In genomic region chr12:113360032-113360431, GRCm38 (mm10) we compare ENCODE assay signal across 21 mouse cellular contexts.
"Had no signal": no experiment of that assay in that cellular context is flagged by ENCODE, and none has a peak within 500 bp of the region (broad histone marks: within the 10 kb centered on the region; RNA-seq: fewer than 3 reads in every experiment).

No protein-coding gene starts in this region.

- H3K27ac ChIP-seq: heart, embryonic 10.5 days; hindbrain, embryonic 13.5 days; hindbrain, embryonic 15.5 days; hindbrain, postnatal 0 days; intestine, embryonic 15.5 days; kidney, embryonic 15.5 days; kidney, postnatal 0 days; limb, embryonic 13.5 days; limb, embryonic 15.5 days; liver, embryonic 12.5 days; liver, embryonic 14.5 days had no signal

- ATAC-seq: hindbrain, postnatal 0 days; intestine, embryonic 15.5 days; liver, embryonic 12.5 days had no signal

- H3K4me2 ChIP-seq: heart, embryonic 12.5 days; hindbrain, embryonic 13.5 days; hindbrain, embryonic 15.5 days; intestine, embryonic 15.5 days; kidney, embryonic 15.5 days; limb, embryonic 13.5 days; limb, embryonic 15.5 days; liver, embryonic 12.5 days had no signal

- H3K9me3 ChIP-seq: heart, embryonic 10.5 days; heart, embryonic 12.5 days; hindbrain, embryonic 15.5 days; intestine, embryonic 15.5 days; kidney, embryonic 15.5 days; limb, embryonic 15.5 days; liver, embryonic 12.5 days had no signal

- H3K4me3 ChIP-seq: heart, embryonic 10.5 days; heart, embryonic 12.5 days; hindbrain, embryonic 13.5 days; hindbrain, embryonic 15.5 days; intestine, embryonic 15.5 days; kidney, embryonic 15.5 days; limb, embryonic 13.5 days; limb, embryonic 15.5 days; liver, embryonic 12.5 days had no signal

- H3K9ac ChIP-seq: heart, embryonic 12.5 days; hindbrain, embryonic 13.5 days; hindbrain, embryonic 15.5 days; intestine, embryonic 15.5 days; kidney, embryonic 15.5 days; limb, embryonic 13.5 days; limb, embryonic 15.5 days; liver, embryonic 12.5 days; liver, embryonic 14.5 days had no signal

- H3K36me3 ChIP-seq: heart, embryonic 10.5 days; heart, embryonic 12.5 days; hindbrain, embryonic 13.5 days; hindbrain, embryonic 15.5 days; intestine, embryonic 15.5 days; kidney, embryonic 15.5 days; limb, embryonic 13.5 days; limb, embryonic 15.5 days; liver, embryonic 12.5 days had no signal

- DNase-seq: gastrocnemius, postnatal 14 days; gastrocnemius, postnatal 36 days; heart, adult 18-20 months; heart, postnatal 10 days; kidney, adult 11 months; kidney, postnatal 14 days; layer of hippocampus, adult 9-11 months; layer of hippocampus, postnatal 36 days; left cerebral cortex, postnatal 4 days had no signal

- H3K27me3 ChIP-seq: heart, embryonic 12.5 days; hindbrain, embryonic 13.5 days; hindbrain, embryonic 15.5 days; intestine, embryonic 15.5 days; kidney, embryonic 15.5 days; limb, embryonic 13.5 days; limb, embryonic 15.5 days; liver, embryonic 12.5 days had no signal

- H3K4me1 ChIP-seq: heart, embryonic 10.5 days; heart, embryonic 12.5 days; hindbrain, embryonic 13.5 days; hindbrain, embryonic 15.5 days; intestine, embryonic 15.5 days; kidney, embryonic 15.5 days; limb, embryonic 15.5 days; liver, embryonic 12.5 days had no signal
